In genomic region chr4:156194346-156194745, GRCm38 (mm10) we compare ENCODE assay signal across 12 mouse cellular contexts. TPM values are rescaled to one million over a fixed set of nuclear protein-coding genes. Genes with fewer than 3 reads are reported as not detected.
DNase-seq lines count a peak whose midpoint lies in the region; ATAC-seq lines count a peak whose summit lies in the region.
"Had no signal": no experiment of that assay in that cellular context is flagged by ENCODE, and none has a peak within 500 bp of the region (broad histone marks: within the 10 kb centered on the region; RNA-seq: fewer than 3 reads in every experiment).

No protein-coding gene starts in this region.

- H3K9me3 ChIP-seq in forebrain, embryonic 12.5 days, result no peaks in the 10 kb centered on the region
- no peaks in the 10 kb centered on the region for H3K9me3 ChIP-seq in forebrain, embryonic 15.5 days
- H3K9me3 ChIP-seq in lung, embryonic 16.5 days (ENCODE audit: control insufficient read depth, low read length), result no peaks in the 10 kb centered on the region
- no peaks in the 10 kb centered on the region for H3K9me3 ChIP-seq in hindbrain, embryonic 14.5 days (ENCODE audit: control insufficient read depth, low read length)
- no peaks in the 10 kb centered on the region for H3K9me3 ChIP-seq in neural tube, embryonic 15.5 days (replicated peaks)
- H3K9me3 ChIP-seq: liver, embryonic 15.5 days had no signal

- H3K9ac ChIP-seq in forebrain, embryonic 12.5 days, result peak overlapping the region; percentile 25; the same call in 1 of the 2 replicates
- no peak overlapping the region for H3K9ac ChIP-seq in forebrain, embryonic 15.5 days (replicated peaks)
- H3K9ac ChIP-seq in lung, embryonic 16.5 days (ENCODE audit: low read length), result no peak overlapping the region
- H3K9ac ChIP-seq in hindbrain, embryonic 14.5 days, result peak overlapping the region; percentile 42; the same call in 1 of the 2 replicates
- H3K9ac ChIP-seq in neural tube, embryonic 15.5 days (replicated peaks), result no peak overlapping the region; the same call in 1 of the 2 replicates
- H3K9ac ChIP-seq: liver, embryonic 15.5 days had no signal

- H3K4me1 ChIP-seq in forebrain, embryonic 12.5 days, result peaks cover 74% of the 10 kb centered on the region
- peaks cover 63% of the 10 kb centered on the region for H3K4me1 ChIP-seq in forebrain, embryonic 15.5 days
- peaks cover 45% of the 10 kb centered on the region for H3K4me1 ChIP-seq in lung, embryonic 16.5 days (replicated peaks; ENCODE audit: control insufficient read depth, insufficient read depth, low read length)
- H3K4me1 ChIP-seq in hindbrain, embryonic 14.5 days (replicated peaks; ENCODE audit: control insufficient read depth, insufficient read depth, low read length), result peaks cover 45% of the 10 kb centered on the region
- H3K4me1 ChIP-seq in neural tube, embryonic 15.5 days, result peaks cover 69% of the 10 kb centered on the region

- peak overlapping the region; percentile 93; the same call in 1 of the 2 replicates for H3K4me2 ChIP-seq in forebrain, embryonic 12.5 days
- no peak overlapping the region for H3K4me2 ChIP-seq in forebrain, embryonic 15.5 days (replicated peaks)
- H3K4me2 ChIP-seq in lung, embryonic 16.5 days (ENCODE audit: low read depth, low read length), result peak overlapping the region; percentile 98
- peak overlapping the region; percentile 97 for H3K4me2 ChIP-seq in hindbrain, embryonic 14.5 days (replicated peaks)
- H3K4me2 ChIP-seq in neural tube, embryonic 15.5 days, result peak overlapping the region; percentile 89
- H3K4me2 ChIP-seq: liver, embryonic 15.5 days had no signal

- ATAC-seq in forebrain, embryonic 12.5 days (ENCODE audit: low FRiP score), result no peak
- no peak for ATAC-seq in forebrain, embryonic 15.5 days (replicated peaks)
- no peak for ATAC-seq in lung, embryonic 16.5 days (ENCODE audit: low read depth)
- ATAC-seq in hindbrain, embryonic 14.5 days (ENCODE audit: low FRiP score), result no peak
- no peak for ATAC-seq in neural tube, embryonic 15.5 days (ENCODE audit: low FRiP score)
- ATAC-seq: Patski had no signal

- no peak for DNase-seq in lung, postnatal 36 days
- DNase-seq in hindbrain, embryonic 14.5 days (ENCODE audit: low spot score), result no peak
- no peak for DNase-seq in adrenal gland, adult 18-20 months (ENCODE audit: low spot score in 2 of 2)
- no peak for DNase-seq in natural killer cell, adult 2 months (ENCODE audit: low spot score in 2 of 2)
- DNase-seq: cerebellum, postnatal 36 days; heart, postnatal 4 days had no signal

- H3K4me3 ChIP-seq in forebrain, embryonic 12.5 days (replicated peaks), result 0 out of 2 replicates have a peak overlapping the region, but pooled peaks have one; percentile 1
- H3K4me3 ChIP-seq in forebrain, embryonic 15.5 days, result no peak overlapping the region
- H3K4me3 ChIP-seq in lung, embryonic 16.5 days (ENCODE audit: low read length), result no peak overlapping the region
- peak overlapping the region; percentile 9 for H3K4me3 ChIP-seq in hindbrain, embryonic 14.5 days (replicated peaks; ENCODE audit: low read length)
- H3K4me3 ChIP-seq in neural tube, embryonic 15.5 days (replicated peaks), result no peak overlapping the region
- H3K4me3 ChIP-seq: liver, embryonic 15.5 days had no signal

- WGBS in forebrain, embryonic 12.5 days, result 26% methylated on average over 6 of the region's 6 CpGs
- WGBS in forebrain, embryonic 15.5 days, result 44% methylated on average over 6 of the region's 6 CpGs
- WGBS in lung, embryonic 16.5 days, result 54% methylated on average over 6 of the region's 6 CpGs
- 29% methylated on average over 6 of the region's 6 CpGs for WGBS in hindbrain, embryonic 14.5 days
- WGBS in neural tube, embryonic 15.5 days, result 34% methylated on average over 6 of the region's 6 CpGs

- H3K36me3 ChIP-seq in forebrain, embryonic 12.5 days (replicated peaks), result peaks cover 55% of the 10 kb centered on the region
- peaks cover 13% of the 10 kb centered on the region for H3K36me3 ChIP-seq in forebrain, embryonic 15.5 days
- H3K36me3 ChIP-seq in lung, embryonic 16.5 days (ENCODE audit: control insufficient read depth, insufficient read depth, low read length), result peaks cover 9% of the 10 kb centered on the region
- H3K36me3 ChIP-seq in hindbrain, embryonic 14.5 days (replicated peaks; ENCODE audit: control insufficient read depth, insufficient read depth), result peaks cover 29% of the 10 kb centered on the region
- peaks cover 21% of the 10 kb centered on the region for H3K36me3 ChIP-seq in neural tube, embryonic 15.5 days
- H3K36me3 ChIP-seq: liver, embryonic 15.5 days had no signal

- H3K27ac ChIP-seq in forebrain, embryonic 12.5 days, result no peak overlapping the region
- no peak overlapping the region for H3K27ac ChIP-seq in forebrain, embryonic 15.5 days (replicated peaks)
- H3K27ac ChIP-seq in lung, embryonic 16.5 days (ENCODE audit: low read length), result no peak overlapping the region
- H3K27ac ChIP-seq in hindbrain, embryonic 14.5 days, result no peak overlapping the region
- no peak overlapping the region for H3K27ac ChIP-seq in neural tube, embryonic 15.5 days (replicated peaks)
- H3K27ac ChIP-seq: liver, embryonic 15.5 days had no signal

- H3K27me3 ChIP-seq in forebrain, embryonic 12.5 days, result no peaks in the 10 kb centered on the region
- H3K27me3 ChIP-seq in forebrain, embryonic 15.5 days, result no peaks in the 10 kb centered on the region
- no peaks in the 10 kb centered on the region for H3K27me3 ChIP-seq in lung, embryonic 16.5 days (ENCODE audit: control insufficient read depth, insufficient read depth, low read depth, low read length)
- H3K27me3 ChIP-seq in hindbrain, embryonic 14.5 days (ENCODE audit: control insufficient read depth, insufficient read depth, low read length), result no peaks in the 10 kb centered on the region
- H3K27me3 ChIP-seq in neural tube, embryonic 15.5 days (replicated peaks), result no peaks in the 10 kb centered on the region
- H3K27me3 ChIP-seq: Patski had no signal

RNA-seq across cellular contexts. Expression of gene Agrn, which starts 2.9 kb away (rescaled TPM):
- polyA plus RNA-seq in forebrain, embryonic 12.5 days (2016; fragmentation: Nextera tagmentation; extraction: Ambion mirVana), result 139 and 152 TPM in 2 replicates
- 103 and 108 TPM in 2 replicates for polyA plus RNA-seq in forebrain, embryonic 15.5 days (2015; fragmentation: Nextera tagmentation; extraction: Ambion mirVana)
- 85.6 and 86.5 TPM in 2 replicates for polyA plus RNA-seq in lung, embryonic 16.5 days (2015; fragmentation: Nextera tagmentation; extraction: Ambion mirVana)
- 121 and 127 TPM in 2 replicates for polyA plus RNA-seq in hindbrain, embryonic 14.5 days (2014; fragmentation: Nextera tagmentation; extraction: Ambion mirVana)
- 87.2 and 100 TPM in 2 replicates for polyA plus RNA-seq in neural tube, embryonic 15.5 days (2015; fragmentation: Nextera tagmentation; extraction: Ambion mirVana)
- 10 to 100 TPM; 27.8 to 29.7 TPM for total RNA-seq in adrenal gland, adult 18-20 months (2021)

RNA-seq across cellular contexts. Expression of gene Isg15, which starts 6.3 kb away (rescaled TPM):
- 0.64 and 0.79 TPM in 2 replicates for polyA plus RNA-seq in forebrain, embryonic 12.5 days (2016; fragmentation: Nextera tagmentation; extraction: Ambion mirVana)
- polyA plus RNA-seq in forebrain, embryonic 15.5 days (2015; fragmentation: Nextera tagmentation; extraction: Ambion mirVana), result 1.5 and 2.1 TPM in 2 replicates
- 1.7 and 3.1 TPM in 2 replicates for polyA plus RNA-seq in lung, embryonic 16.5 days (2015; fragmentation: Nextera tagmentation; extraction: Ambion mirVana)
- polyA plus RNA-seq in hindbrain, embryonic 14.5 days (2014; fragmentation: Nextera tagmentation; extraction: Ambion mirVana), result 0.87 and 0.90 TPM in 2 replicates
- polyA plus RNA-seq in neural tube, embryonic 15.5 days (2015; fragmentation: Nextera tagmentation; extraction: Ambion mirVana), result 3.2 and 9.7 TPM in 2 replicates
- total RNA-seq in adrenal gland, adult 18-20 months (2021), result 1 to 10 TPM; 4.8 to 6.8 TPM

RNA-seq across cellular contexts. Expression of gene AW011738, which starts 8.8 kb away (rescaled TPM):
- polyA plus RNA-seq in forebrain, embryonic 12.5 days (2016; fragmentation: Nextera tagmentation; extraction: Ambion mirVana), result 7.1 and 8.2 TPM in 2 replicates
- 4.2 and 4.3 TPM in 2 replicates for polyA plus RNA-seq in forebrain, embryonic 15.5 days (2015; fragmentation: Nextera tagmentation; extraction: Ambion mirVana)
- polyA plus RNA-seq in lung, embryonic 16.5 days (2015; fragmentation: Nextera tagmentation; extraction: Ambion mirVana), result 2.9 and 3.4 TPM in 2 replicates
- polyA plus RNA-seq in hindbrain, embryonic 14.5 days (2014; fragmentation: Nextera tagmentation; extraction: Ambion mirVana), result 0.68 and 1.2 TPM in 2 replicates
- polyA plus RNA-seq in neural tube, embryonic 15.5 days (2015; fragmentation: Nextera tagmentation; extraction: Ambion mirVana), result 4.2 and 6.2 TPM in 2 replicates
- total RNA-seq in adrenal gland, adult 18-20 months (2021), result 1 to 10 TPM; 3.3 to 4.7 TPM

RNA-seq across cellular contexts. Expression of gene Perm1, which starts 21.3 kb away (rescaled TPM):
- 2.1 and 2.4 TPM in 2 replicates for polyA plus RNA-seq in forebrain, embryonic 12.5 days (2016; fragmentation: Nextera tagmentation; extraction: Ambion mirVana)
- polyA plus RNA-seq in forebrain, embryonic 15.5 days (2015; fragmentation: Nextera tagmentation; extraction: Ambion mirVana), result 1.7 and 2.0 TPM in 2 replicates
- 0.45 and 0.91 TPM in 2 replicates for polyA plus RNA-seq in lung, embryonic 16.5 days (2015; fragmentation: Nextera tagmentation; extraction: Ambion mirVana)
- 1.9 and 2.2 TPM in 2 replicates for polyA plus RNA-seq in hindbrain, embryonic 14.5 days (2014; fragmentation: Nextera tagmentation; extraction: Ambion mirVana)
- polyA plus RNA-seq in neural tube, embryonic 15.5 days (2015; fragmentation: Nextera tagmentation; extraction: Ambion mirVana), result 2.3 and 2.8 TPM in 2 replicates
- 1 to 10 TPM; 5.8 to 7.4 TPM for total RNA-seq in adrenal gland, adult 18-20 months (2021)

RNA-seq across cellular contexts. Expression of gene Plekhn1, which starts 40.3 kb away (rescaled TPM):
- 27.6 and 28.5 TPM in 2 replicates for polyA plus RNA-seq in forebrain, embryonic 12.5 days (2016; fragmentation: Nextera tagmentation; extraction: Ambion mirVana)
- 27.3 and 29.0 TPM in 2 replicates for polyA plus RNA-seq in forebrain, embryonic 15.5 days (2015; fragmentation: Nextera tagmentation; extraction: Ambion mirVana)
- polyA plus RNA-seq in lung, embryonic 16.5 days (2015; fragmentation: Nextera tagmentation; extraction: Ambion mirVana), result 18.5 and 22.8 TPM in 2 replicates
- 28.6 and 28.7 TPM in 2 replicates for polyA plus RNA-seq in hindbrain, embryonic 14.5 days (2014; fragmentation: Nextera tagmentation; extraction: Ambion mirVana)
- polyA plus RNA-seq in neural tube, embryonic 15.5 days (2015; fragmentation: Nextera tagmentation; extraction: Ambion mirVana), result 27.2 and 28.7 TPM in 2 replicates
- total RNA-seq in adrenal gland, adult 18-20 months (2021), result 10 to 100 TPM; 19.7 to 19.8 TPM

Comparison
In these comparisons a context has a peak if more than half of its experiments do, and no peak if none do; other contexts are left out.
1. H3K4me3 ChIP-seq: peak in forebrain, embryonic 12.5 days (single experiment) and hindbrain, embryonic 14.5 days (single experiment); none in forebrain, embryonic 15.5 days (single experiment), lung, embryonic 16.5 days (single experiment) and neural tube, embryonic 15.5 days (single experiment).
2. H3K9ac ChIP-seq: peak in forebrain, embryonic 12.5 days (single experiment) and hindbrain, embryonic 14.5 days (single experiment); none in forebrain, embryonic 15.5 days (single experiment), lung, embryonic 16.5 days (single experiment) and neural tube, embryonic 15.5 days (single experiment).